Mouse (Mus musculus): ENCODE results near the gene Syt7.

The Syt7 gene

GRCm38 (mm10) chr19:10387660-10388059 lies 1.2 kb upstream of the Syt7 start:
- no peak for DNase-seq (ENCODE audit: low read depth, low spot score)

- DNase-seq (ENCODE audit: low read depth, low spot score), result no peak
Measured at GRCm38 (mm10) chr19:10389391-10390098, 655 bp downstream of the Syt7 start.

- DNase-seq (ENCODE audit: low read depth, low spot score), result no peak
Measured at GRCm38 (mm10) chr19:10390099-10390680, 1.3 kb downstream of the Syt7 start.

- no peak for DNase-seq (ENCODE audit: low read depth, low spot score)
Measured at GRCm38 (mm10) chr19:10391028-10391427, 2.1 kb downstream of the Syt7 start.

- DNase-seq (ENCODE audit: low read depth, low spot score), result no peak
Measured at GRCm38 (mm10) chr19:10391995-10392394, 3.1 kb downstream of the Syt7 start.

- no peak for DNase-seq (ENCODE audit: low read depth, low spot score)
Measured at GRCm38 (mm10) chr19:10393471-10393870, 4.6 kb downstream of the Syt7 start.

- no peak for DNase-seq (ENCODE audit: low read depth, low spot score)
Measured at GRCm38 (mm10) chr19:10393874-10394500, 5.1 kb downstream of the Syt7 start.

GRCm38 (mm10) chr19:10395174-10395573 lies 6.3 kb downstream of the Syt7 start:
- DNase-seq (ENCODE audit: low read depth, low spot score), result no peak

GRCm38 (mm10) chr19:10396962-10397361 lies 8.1 kb downstream of the Syt7 start:
- DNase-seq (ENCODE audit: low read depth, low spot score), result no peak

- no peak for DNase-seq (ENCODE audit: low read depth, low spot score)
Measured at GRCm38 (mm10) chr19:10397479-10398153, 8.7 kb downstream of the Syt7 start.

GRCm38 (mm10) chr19:10398296-10398695 lies 9.4 kb downstream of the Syt7 start:
- DNase-seq (ENCODE audit: low read depth, low spot score), result no peak

- peak; percentile 34 for DNase-seq (ENCODE audit: low read depth, low spot score)
Measured at GRCm38 (mm10) chr19:10402771-10403494, 14.0 kb downstream of the Syt7 start.

- DNase-seq (ENCODE audit: low read depth, low spot score), result no peak
Measured at GRCm38 (mm10) chr19:10403593-10404380, 14.9 kb downstream of the Syt7 start.

- DNase-seq (ENCODE audit: low read depth, low spot score), result no peak
Measured at GRCm38 (mm10) chr19:10404424-10404823, 15.5 kb downstream of the Syt7 start.

- no peak for DNase-seq (ENCODE audit: low read depth, low spot score)
Measured at GRCm38 (mm10) chr19:10404911-10405310, 16.0 kb downstream of the Syt7 start.

GRCm38 (mm10) chr19:10413701-10414242 lies 24.9 kb downstream of the Syt7 start:
- no peak for DNase-seq (ENCODE audit: low read depth, low spot score)

GRCm38 (mm10) chr19:10415508-10415907 lies 26.6 kb downstream of the Syt7 start:
- DNase-seq (ENCODE audit: low read depth, low spot score), result no peak

- DNase-seq (ENCODE audit: low read depth, low spot score), result no peak
Measured at GRCm38 (mm10) chr19:10416889-10417288, 28.0 kb downstream of the Syt7 start.

GRCm38 (mm10) chr19:10417436-10417835 lies 28.5 kb downstream of the Syt7 start:
- DNase-seq (ENCODE audit: low read depth, low spot score), result no peak
